Mouse (Mus musculus) kidney, adult 8-10 months (tissue): ENCODE data around the gene Lin37.
A peak's percentile ranks its signal among the peaks of the same experiment; 100 is the strongest.

Experiments
- DNase-seq, 2 experiments: peaks; one replicate each; pipeline ENCODE4 v3.0.0; 2022

Lin37 gene

DNA sequence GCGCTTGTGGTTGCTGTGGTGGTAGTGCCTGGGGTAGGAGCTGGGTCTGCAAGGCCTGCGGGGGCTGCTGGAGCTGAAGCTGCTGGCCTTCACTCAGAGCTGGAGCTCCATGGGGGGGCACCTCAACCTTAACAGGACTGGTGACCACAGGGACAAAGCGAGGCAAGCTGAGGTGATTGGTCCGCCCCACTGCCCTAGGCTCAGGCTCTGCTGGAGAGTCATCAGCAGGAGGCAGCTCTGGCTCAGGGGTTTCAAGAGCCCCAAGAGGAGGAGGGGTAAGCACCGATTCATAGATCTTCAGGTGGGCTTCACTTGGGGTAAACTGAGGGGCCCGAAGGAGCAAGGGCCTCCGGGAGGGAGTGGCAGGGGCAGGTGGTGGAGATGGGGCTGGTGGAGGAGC is 25.5 kb upstream of the Lin37 start:
- no peak for DNase-seq

GRCm38 (mm10) chr7:30584339-30584738 is 24.7 kb upstream of the Lin37 start:
- DNase-seq, result no peak

DNA sequence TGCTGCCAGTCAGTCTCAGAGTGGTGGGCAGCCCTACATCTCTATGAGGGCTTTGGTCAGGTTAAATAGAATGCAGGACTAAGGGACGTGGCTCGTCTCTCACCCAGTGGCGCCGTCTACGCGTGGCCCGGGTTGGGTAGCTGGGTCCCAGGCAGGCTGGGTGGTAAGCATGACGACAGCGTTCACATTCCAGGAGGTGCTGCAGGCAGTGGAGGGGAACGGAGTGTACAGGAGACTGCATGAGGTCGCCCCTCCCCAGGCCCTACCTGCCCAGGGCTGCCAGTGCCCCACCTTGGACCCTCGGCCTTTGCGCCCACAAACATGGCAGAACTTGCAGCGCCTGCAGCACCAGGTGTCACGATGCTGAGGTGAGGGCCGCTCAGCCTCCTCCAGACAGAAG is 21.9 kb upstream of the Lin37 start:
- DNase-seq, result no peak

DNA sequence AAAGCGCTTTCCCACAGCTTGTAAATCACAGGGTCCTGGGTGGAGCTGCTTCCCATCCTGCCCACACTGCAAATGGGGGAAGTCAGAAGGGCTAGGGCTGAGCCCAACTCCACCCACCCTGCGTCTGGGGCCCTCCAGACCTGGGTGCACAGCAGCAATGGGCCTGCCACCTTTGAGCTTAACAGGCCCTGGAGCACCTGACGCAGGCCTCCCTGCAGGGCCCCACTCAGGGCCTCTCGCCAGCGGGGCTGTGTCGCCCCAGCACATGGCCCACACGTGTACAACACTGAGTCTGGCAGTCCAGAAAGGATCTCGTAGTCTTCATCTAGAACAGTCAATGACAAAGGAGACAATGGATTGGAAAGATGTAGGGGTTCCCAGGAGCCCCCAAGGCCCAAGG is 20.3 kb upstream of the Lin37 start:
- no peak for DNase-seq

GRCm38 (mm10) chr7:30572969-30573368 is 13.3 kb upstream of the Lin37 start:
- peak; percentile 76 to 85 for DNase-seq

DNA sequence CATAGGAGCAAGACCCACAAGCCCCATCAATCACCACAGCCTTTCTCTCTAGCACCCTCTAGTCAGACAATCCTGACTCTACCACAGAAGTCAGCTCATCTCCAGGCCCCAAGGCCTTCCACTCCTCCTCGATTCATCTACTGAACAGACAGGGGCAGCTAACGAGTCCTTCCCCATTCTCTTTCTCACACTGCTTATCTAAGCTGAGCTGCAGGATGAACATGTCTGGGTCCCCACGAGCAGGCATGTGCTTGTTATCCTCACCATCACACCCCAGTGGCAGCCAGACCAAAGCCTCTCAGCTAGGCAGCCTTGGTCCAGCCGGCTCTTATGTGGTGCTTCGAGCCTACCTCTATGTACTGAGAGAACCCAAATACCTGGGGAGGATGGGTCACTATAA is 12.8 kb upstream of the Lin37 start:
- no peak for DNase-seq

GRCm38 (mm10) chr7:30567555-30567954 is 7.9 kb upstream of the Lin37 start:
- no peak for DNase-seq

GRCm38 (mm10) chr7:30566033-30566432 is 6.4 kb upstream of the Lin37 start:
- no peak for DNase-seq

- DNase-seq, result no peak
Measured at GRCm38 (mm10) chr7:30564970-30565571, 5.4 kb upstream of the Lin37 start, which contains the start of gene Igflr1. TSS of gene Igflr1 (plus strand) at chr7:30565427.

DNA sequence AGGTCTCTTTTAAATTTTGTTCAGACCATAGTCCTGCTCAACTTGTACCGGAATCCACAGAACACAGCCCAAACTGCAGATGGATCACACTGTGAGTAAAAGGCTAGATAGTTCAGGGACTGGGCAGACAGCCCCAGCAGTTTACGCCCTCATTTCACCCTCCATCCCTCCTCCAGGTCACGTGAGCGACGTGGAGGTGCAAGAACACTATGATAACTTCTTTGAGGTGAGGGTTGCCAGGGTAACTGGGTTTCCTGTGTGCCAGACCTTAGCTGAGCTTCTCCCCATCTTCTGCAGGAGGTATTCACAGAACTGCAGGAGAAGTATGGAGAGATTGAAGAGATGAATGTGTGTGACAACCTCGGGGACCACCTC is 4.3 kb upstream of the Lin37 start:
- DNase-seq, result no peak

DNA sequence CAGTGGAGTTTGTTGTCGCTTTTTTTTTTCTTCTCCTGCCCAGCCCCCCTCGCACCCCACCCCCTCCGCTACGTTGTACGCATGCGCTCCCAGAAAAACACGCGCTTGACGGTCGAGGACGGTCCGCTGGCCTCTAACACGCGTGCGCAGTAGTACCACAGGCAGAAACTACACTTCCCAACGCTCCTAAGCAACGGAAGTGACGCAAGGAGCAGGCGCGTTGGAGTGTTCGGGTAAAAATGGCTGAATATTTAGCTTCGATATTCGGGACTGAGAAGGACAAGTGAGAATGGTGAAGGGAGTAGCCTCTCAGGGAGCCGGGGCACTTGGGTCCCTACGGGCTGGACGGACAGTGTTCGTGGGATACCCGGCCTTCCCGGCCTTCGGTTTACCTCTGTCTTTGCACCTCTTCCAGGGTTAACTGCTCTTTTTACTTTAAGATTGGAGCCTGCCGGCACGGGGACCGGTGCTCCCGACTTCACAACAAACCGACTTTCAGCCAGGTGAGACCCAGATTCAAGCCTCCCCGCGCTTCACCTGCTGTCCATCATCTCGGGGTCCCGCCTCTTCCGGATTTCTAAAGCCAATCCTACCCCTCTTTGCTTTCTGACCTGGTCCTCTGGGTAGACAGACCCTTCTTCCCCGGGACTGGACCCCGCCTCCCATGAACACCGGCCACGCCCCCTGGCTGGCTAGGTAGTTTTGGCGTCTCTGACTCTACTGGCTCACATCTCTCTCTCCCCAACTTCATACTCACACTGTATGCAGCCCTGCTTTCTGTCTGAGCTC is 3.7 kb upstream of the Lin37 start, which contains the start of the genes U2af1l4, Gm49396 and Psenen:
Gene U2af1l4, plus strand, starts transcription at position 185 of the 789 bp plus-strand sequence.
Gene Gm49396, plus strand, starts transcription at position 228 of the 789 bp plus-strand sequence.
Gene Psenen, minus strand, starts transcription at position 511 of the 789 bp plus-strand sequence.
- DNase-seq, result peak; percentile 96 to 97

DNA sequence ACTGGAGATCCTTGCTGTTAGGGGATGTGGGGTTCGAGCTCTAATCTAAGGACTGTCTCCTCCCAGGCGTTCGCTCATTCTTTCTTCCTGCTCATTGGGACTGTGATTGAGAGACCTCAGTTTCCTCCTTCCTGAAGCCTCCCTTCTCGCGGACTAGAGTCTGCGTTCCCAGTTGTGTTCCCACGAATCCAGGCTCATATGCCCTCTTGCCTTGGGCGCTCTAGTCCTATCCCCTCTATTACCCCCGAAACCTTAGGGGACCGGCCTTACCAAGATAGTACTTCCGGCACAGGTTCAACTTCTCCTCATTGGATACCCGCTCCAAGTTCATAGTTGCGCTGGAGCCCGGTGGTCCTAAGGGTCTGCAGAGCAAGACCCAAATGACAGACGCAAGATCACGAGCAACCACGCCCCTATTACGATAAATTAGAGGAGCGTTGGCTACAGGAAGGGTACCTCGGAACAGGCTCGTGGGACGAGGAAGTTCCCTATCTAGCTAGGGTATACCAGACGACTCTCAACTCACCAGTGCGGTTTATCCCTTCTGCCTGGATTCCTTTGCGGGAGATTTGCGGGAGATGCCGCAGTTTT is 3.0 kb upstream of the Lin37 start:
- DNase-seq, result no peak

DNA sequence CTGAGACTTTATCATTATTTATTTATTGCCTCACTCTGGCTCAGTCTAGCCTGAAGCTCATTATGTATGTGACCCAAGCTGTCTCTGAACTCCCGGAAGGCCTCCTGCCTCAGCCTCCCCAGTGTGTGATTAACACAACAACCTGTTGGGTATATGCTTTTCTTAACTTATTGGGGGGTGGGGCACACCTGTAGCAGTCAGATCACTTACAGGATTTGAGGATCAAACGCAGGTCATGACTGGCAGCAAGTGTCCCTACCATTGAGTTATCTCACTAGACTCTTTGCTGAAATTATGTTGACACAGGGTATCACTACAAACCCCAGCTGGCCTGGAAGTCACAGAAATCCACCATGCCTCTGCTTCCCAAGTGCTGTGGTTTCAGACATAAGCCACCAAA is 658 bp upstream of the Lin37 start:
- no peak for DNase-seq

DNA sequence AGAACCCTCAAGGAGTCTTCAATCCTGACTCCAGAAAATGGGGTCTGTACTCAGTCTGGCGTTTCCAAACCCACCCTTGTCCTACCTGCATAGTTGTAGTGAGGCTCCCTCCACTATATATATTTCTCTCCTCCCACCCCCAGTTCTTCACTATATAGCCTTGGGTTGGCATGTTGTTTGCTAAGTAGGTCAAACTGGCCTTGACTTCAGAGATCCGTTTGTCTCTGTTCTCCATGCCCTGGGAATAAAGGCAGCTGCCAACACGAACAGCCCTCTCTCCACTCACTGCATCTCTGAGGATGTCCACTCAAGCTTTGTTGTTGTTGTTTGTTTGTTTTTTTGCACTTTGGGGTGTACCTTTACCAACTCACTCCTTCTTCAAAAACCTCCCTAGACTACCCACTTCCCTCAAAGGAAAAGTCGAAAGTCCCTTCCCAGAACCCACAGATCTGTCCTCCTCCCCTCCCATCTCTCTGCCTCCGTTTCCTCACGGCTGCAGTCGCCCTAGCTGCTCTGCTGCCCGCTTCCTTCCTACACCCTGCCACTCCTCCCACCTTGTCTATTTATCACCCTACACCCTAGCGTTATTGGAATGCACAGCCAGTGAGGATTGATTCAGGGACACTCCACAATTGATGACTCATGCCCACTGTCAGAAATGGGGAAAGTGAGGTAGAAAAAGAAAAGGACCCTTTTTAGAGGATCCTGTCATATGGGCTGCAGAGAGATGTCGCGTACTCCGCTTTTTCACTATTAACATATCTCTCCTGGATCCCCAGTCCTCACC is 789 bp downstream of the Lin37 start:
- DNase-seq, result no peak

GRCm38 (mm10) chr7:30557901-30558514 is 1.6 kb downstream of the Lin37 start:
- no peak for DNase-seq

DNA sequence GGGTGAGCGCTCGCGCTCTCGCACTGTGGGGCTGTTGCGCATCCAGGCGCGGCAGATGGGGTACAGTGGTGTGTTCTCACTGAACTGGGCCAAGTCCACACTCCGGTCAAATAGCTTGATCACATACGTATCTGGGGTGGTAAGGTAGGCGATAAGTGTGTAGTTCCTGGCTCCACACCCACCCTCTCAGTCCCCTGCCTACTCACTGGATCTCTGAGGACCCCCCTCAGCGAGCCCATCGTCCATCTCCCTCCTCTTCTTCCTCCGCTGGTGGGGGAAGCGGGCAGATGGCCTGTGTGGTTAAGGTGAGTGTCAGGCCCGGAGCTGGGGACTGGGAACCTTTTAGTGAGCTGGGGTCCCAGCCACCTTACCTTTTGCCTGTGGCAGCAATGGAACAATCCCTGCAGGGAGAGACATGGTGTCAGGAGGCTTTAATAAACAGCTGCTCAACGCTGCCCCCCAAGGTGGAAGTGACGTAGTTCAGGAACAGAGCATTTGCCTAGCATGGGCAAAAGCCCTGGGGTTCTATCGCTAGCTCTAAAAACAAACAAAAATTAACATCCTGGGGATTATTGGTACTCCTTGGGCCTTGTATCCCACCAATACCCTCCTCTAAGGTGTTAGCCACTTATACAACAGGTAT is 2.6 kb downstream of the Lin37 start:
- DNase-seq, result peak in 1 of 2 experiments; percentile 28

GRCm38 (mm10) chr7:30553810-30554584 is 5.6 kb downstream of the Lin37 start:
- DNase-seq, result no peak

- peak in 1 of 2 experiments; percentile 46 for DNase-seq
Measured at GRCm38 (mm10) chr7:30553021-30553589, 6.5 kb downstream of the Lin37 start.

- peak; percentile 98 for DNase-seq
Measured at GRCm38 (mm10) chr7:30552102-30553020, 7.3 kb downstream of the Lin37 start, which contains the start of the genes Hspb6 and Proser3. TSS of gene Hspb6 (plus strand) at chr7:30552178. TSS of gene Proser3 (minus strand) at chr7:30552299.
